Mouse (Mus musculus): ENCODE measurements around the gene Slc1a4.

Gene Slc1a4

DNA sequence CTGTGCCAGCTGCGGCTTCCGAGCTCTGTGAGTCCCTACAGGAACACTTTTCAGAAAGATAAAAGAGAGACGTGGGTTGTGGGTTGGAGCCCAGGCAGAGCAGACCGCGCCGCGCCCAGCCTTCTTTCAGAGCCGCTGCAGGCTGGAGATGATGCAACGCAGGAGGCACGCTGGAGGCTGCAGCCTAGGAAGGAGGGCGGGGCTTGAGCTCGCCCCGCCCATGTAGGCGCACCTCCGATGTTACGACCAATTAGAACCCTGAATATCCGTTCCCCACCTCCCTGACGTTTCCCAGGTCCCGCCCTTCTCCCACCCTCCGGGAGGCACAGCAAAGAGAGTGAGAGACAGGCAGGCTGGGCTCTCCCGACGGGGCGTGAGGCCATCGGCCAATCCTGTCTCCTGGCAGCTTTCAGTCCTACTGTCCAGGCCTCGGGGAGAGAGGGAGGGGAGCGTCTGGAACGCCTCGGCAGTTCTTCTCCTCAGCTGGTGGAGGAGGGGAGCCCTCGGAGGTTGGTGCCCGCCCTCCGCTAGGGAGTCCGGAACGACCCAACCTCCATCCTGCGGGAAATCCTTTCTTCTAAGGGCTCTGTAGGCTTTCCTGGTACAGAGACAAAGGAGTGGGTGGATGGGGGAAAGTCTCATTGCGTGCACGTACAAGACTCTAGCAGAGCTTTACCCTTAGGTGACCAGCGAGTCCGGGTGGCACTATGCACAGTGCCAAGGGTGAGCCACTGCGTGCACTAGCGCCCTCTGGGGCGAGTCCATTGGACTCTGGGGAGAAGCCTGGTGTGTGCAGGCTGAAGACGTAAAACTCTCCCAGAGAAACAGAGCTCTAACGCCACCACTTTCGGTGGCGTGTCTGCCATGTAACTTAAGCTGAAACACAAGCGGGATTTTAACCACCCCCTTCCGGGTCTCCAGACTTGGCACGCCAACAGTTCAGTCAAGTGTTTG lies at the start of gene Slc1a4:
Slc1a4 (minus strand) TSS at position 153 of the 954 bp plus-strand sequence.
- DNase-seq (ENCODE audit: low read depth, low spot score): peak; percentile 92

DNA sequence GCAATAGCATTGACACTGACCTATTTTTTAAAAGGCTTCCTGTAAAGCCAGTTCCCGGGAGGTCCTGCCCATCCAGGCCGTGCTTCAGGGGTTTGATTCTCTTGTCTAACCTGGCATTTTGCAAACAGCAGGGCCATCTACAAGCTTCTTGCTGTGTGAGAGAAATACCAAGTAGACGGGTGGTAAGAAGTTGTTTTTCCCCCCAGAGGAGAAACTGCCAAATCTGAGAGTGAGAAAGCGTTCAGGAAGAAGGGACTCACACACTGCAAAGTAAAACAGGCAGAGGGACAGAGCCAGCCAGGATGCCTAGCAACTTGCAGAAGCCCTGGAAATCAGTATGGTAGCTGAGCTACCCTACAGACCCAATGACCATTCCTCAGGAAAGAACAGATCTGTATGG lies 47.6 kb upstream of the Slc1a4 start:
- no peak for DNase-seq (ENCODE audit: low read depth, low spot score)

DNA sequence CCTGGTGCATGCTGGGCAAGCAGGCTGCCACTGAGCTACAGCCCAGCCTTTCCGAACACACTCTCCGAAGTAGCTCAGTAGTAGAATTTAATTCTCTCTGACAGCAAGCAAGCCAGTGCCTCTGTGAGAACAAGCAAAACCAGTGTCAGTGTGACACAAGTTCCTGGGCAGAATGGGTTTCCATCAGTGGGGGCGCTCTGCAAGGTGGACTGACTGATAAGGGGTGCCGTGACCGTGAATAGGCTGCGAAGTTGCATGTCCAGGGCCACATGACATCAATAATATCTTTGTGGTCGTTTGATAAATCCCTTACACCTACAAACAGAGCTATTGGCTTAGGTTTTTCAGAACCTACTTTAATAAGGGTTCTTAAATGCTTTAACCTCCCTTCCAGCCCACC lies 44.1 kb upstream of the Slc1a4 start:
- DNase-seq (ENCODE audit: low read depth, low spot score): no peak

DNA sequence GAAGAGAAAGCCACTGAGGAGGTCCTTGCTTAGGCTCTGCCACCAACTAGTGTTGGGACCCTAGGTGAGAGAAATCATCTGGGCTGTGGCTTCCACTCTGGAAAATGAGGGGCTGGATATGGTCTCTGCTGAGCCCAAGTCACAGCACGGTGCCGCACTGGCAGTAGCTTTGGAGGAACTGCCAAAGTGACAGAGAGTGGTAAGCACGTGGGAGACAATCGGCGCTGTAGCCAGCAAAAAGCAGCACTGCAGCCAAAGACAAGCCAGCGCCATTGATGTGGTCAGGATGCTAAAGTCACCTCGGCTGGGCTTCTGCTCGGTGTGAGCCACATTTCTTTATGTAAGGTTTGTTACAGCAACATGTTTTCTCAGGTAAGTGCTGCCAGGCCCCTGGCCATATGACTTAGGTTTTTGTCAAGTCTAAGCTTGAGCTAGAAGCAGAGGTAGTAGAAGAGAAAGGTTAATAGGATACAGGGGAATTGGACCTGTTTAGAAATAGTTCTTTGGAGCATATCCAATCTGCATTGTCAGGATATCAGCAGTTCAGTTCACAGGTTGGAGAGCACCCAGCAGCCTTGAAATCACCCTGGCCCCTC lies 40.2 kb upstream of the Slc1a4 start:
- no peak for DNase-seq (ENCODE audit: low read depth, low spot score)

DNA sequence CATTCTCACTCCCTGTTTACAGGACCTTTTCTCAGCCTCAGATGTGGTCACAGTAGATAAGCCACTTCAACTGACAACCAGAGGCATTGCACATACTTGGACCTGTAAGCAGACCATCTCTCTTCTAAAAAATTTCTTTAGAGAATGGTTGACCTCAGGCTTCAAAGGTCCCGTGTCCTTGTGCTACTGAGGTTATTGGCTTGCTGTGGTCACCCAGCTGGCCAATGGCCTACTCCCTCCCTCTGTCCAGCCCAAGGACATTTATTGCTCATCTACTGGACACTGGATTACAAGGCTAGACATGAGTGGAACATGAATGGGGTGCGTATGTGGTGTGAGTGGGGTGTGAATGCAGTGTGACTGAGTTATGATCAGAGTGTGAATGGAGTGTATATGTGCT lies 38.0 kb upstream of the Slc1a4 start:
- DNase-seq (ENCODE audit: low read depth, low spot score): no peak

DNA sequence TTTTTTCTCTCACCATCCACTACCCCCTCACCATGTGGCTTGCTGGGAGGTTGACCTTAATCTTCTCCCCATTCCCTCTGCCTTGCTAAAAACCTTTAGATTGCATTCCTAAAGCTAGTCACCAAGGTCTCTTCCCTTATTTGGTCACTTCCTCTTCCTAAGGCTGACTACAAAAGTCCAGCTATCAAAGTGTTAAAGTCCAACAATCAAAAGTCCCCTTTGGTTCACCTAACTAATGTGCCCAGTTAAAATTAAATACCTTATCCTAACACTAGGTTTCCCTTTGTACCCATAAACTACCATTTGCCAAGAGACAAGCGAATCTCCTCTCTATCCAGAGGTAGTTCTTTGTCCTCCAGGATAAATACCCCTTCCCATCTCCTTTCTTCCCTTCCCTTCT lies 33.9 kb upstream of the Slc1a4 start:
- DNase-seq (ENCODE audit: low read depth, low spot score): no peak

DNA sequence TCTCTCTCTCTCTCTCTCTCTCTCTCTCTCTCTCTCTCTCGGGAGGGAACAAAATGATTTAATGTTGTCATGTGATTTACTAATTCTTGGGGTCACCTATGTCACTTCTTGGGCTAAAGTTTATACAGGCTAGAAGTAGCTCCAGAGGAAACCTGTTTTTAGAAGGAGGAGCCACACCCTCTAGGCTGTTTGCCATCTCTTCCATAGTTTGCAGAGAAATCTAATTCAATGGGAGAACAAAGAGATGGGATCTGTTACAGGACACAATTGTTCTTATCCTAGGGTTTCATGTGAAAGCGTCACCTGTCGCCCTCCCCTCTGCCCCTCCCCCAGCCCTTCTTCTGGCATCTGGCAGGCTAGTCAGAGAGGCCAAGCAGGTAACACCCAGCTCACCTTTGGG lies 28.8 kb upstream of the Slc1a4 start:
- no peak for DNase-seq (ENCODE audit: low read depth, low spot score)

DNA sequence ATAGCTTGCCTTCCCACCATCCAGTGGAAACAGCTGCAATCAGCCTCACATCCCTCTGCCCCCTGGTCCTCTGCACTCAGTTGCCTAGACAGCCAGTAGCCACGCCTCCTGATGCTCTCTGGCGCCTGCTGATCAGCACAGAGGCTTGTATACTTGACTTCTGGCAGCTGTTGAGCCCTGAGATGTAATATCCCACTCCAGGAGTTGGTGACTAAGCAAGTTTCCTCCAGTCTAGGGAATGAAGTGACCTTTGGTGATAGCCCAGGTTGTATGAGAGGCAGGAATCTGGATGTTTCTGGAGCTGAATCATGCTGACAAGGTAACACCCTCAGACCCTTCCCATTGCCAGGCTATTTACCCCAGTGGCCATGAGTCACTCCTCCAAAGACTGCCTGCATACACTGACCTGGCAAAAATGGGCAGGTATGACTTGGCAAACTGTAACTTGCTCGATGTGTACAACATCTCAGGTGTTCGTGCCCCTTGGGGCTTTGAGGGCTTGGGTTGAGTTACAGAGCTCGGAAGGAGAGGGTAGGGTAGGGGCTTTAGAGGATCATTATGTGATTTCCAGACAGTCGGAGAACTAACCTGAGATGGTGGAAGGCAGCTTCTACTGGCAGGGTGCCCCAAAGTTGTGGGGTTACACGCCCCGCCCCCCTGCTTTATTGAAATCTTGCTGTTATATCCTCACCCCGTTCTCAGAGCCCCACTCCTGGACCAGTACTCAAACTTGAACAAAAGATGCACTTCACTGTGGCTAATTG lies 25.4 kb upstream of the Slc1a4 start:
- DNase-seq (ENCODE audit: low read depth, low spot score): no peak

DNA sequence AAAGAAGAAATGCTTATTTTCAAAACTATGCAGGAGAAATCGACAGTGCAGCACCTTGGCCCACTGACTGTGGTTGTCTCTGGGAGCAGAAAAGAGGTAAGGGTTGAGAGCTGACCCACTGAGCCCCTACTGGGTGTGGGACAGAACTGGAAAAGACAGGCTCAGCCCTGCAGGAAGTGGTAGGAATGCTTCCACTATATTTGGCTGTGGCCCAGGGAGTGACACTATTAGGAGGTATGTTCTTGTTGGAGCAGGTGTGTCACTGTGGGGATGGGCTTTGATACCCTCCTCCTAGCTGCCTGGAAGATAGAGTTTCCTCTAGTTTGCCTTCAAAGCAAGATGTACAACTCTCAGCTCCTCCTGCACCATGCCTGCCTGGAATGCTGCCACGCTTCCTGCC lies 16.0 kb upstream of the Slc1a4 start:
- no peak for DNase-seq (ENCODE audit: low read depth, low spot score)

DNA sequence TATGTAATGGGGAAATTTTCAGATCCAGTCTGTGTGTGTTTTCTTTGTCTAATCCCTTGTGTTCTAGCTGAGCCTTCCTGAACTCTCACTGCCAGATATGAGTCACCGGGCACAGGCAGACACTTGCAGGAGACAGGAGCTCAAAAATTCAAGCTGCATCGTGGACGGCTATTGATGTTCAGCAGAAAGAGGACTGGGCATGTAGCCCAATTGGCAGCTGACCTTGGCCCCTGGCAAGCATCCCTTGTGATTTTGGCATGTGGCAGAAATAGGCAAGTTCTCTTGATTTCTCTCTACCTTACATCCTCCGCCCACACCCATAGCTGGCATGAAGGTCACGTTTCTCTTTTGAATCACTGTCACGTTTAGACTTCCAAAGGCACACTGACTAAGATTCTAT lies 15.0 kb upstream of the Slc1a4 start:
- DNase-seq (ENCODE audit: low read depth, low spot score): no peak

DNA sequence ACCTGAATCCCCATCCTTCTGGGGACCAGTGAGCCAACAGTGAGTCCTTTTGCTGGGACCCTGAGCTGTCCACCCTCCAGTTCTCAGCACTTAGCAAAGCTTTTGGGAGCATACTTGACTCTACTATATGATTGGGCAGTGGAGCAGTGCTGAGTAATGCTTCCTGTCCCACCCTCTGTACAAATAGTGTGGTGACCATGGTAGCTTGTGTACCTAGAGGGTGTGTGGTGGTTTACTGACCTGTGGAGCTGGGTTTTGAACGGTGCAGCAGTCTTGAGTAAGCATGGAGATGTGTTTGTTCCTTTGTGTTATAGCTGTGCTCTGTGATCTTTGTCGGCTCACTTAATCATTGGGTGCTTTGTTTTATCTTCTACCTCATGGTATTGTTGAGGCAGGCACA lies 13.9 kb upstream of the Slc1a4 start:
- no peak for DNase-seq (ENCODE audit: low read depth, low spot score)

DNA sequence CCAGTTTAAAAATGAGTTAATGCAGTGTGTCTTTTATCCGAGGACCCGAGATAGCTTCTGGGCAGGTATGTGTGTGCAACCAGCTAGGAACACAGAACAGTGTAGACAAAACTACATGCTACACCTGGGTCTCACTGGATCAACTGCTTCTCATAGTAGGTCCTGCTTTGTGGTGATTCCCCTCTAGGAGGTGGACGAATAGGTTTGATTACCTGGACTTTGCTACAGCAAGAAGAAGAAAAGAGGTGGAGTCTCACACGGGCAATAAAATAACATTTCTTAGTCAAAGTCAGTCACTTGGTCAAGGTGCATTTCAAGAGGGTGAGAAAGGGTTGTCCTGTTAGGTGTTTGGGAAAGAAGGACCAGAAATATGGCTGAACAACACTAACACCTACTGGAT lies 11.4 kb upstream of the Slc1a4 start:
- no peak for DNase-seq (ENCODE audit: low read depth, low spot score)

DNA sequence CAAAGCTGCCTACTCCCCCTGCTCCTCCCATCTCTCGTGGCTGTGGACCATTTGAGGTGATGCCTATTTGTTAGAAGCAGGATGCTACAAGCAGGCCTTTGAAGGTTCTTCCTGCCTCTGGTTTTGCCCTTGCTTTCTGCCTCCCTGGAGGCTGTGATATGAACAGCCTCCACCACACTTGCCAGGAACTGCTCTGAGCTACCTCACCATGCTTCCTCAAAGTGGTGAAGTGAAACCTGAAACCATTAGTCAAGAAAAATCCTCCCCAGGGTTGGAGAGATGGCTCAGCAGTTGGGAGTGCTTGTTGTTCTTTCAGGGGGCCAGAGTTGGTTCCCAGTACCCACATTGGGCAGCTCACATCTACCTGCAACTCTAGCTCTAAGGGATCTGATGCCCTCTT lies 9.1 kb upstream of the Slc1a4 start:
- no peak for DNase-seq (ENCODE audit: low read depth, low spot score)

DNA sequence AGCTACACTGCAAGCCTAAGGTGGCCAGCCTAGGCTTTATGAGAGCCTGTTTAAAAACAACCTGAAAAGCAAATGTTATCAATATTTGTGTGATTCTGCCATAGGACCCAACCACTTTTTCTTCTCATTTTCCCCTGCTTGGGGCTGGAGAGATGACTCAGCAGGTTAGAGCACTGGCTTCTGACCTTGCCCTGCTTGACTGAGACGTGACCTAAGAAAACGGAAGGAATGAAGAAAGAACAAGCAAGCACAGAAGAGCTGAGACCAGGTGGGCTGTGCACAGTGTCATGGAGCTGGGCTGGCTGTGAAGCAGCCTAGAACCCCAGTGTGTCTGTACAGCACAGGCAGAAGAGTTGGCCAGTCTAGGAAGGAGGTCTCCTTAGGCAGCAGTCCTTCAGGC lies 6.2 kb upstream of the Slc1a4 start:
- no peak for DNase-seq (ENCODE audit: low read depth, low spot score)

DNA sequence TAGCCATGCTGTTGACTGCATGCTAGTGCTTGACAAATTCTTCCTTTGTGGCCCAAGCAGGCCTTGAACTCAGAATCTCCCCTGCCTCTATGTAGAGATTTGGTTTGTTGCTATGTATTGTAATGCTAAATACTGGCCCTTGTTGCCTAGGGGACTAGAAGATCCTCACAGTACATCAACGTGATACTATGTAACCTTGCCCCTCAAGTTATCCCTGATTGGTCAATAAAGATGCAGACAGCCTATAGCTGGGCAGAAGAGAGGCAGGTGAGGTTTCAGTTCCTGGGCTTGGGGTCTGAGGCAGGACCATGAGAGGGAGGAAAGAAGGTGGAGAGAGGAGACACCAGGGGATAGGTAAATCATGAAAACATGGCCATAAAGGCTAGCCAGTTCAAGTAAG lies 1.8 kb upstream of the Slc1a4 start:
- no peak for DNase-seq (ENCODE audit: low read depth, low spot score)

DNA sequence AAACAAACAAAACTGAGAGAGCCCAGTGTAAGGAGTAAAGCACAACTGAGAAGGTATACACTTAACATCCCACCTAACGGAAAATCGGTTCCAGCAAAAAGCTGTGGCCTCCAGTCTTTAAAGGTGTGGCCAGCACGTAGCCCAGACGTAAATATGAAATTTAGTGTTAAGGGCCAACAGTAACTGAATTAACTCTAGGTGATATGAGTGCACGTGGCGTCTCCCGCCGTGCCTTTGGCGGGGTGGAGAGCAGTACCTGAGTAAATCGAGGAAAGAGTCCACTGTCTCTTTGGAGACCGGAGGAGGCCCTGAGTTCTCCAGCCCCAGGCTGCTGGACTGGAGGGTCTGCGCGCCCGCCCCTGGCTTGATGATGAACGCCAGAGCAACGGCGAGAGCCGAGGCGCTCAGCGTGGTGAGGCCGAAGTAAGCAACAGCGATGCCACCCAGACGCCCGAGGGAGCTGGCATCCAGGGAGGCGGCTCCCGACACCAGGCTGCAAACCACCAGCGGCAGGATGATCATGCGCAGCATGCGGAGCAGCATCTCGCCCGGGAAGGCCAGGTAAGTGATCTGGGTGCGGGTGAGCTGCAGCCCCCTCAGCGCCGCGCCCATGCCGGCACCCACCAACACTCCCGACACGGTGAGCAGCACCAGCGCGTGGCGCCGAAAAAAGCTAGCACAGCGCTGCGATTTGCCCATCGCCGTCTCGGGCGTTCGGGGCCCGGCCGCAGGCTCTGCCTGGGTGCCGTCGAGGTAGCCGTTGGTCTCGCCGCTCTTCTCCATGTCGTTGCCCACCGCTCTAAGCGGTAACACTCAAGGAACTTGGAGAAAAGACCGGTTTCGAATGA lies 599 bp downstream of the Slc1a4 start:
- DNase-seq (ENCODE audit: low read depth, low spot score): no peak

DNA sequence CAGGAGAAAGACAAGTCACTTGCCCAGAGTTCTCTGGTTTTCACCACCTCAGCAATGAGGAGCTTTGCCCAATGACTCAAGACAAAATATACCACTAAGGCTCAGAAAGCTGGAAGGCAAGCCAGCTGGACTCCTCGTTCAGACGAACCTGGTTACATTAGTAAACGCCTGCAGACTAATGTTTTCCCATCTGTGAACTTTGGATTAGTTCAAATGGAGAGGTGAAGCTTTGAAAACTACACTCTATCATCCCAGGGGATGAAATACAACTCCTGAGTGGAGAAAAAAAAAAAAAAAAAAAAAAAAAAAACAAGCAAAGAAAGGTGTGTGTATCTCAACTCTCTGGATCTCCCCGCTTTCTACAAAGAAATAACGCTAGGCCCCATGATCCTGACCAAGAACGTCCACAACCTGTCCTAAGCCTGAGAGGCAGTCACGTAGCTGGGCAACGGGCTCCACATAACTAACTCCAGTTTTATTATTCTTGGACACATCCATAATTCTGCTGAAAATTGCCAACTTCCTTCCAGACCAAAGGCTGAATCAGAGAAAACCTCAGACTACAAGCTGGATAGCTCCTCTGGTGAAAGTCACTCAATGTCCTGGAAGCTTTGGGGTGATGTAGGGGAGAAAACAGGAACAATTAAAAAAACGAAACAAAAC lies 1.4 kb downstream of the Slc1a4 start:
- no peak for DNase-seq (ENCODE audit: low read depth, low spot score)

DNA sequence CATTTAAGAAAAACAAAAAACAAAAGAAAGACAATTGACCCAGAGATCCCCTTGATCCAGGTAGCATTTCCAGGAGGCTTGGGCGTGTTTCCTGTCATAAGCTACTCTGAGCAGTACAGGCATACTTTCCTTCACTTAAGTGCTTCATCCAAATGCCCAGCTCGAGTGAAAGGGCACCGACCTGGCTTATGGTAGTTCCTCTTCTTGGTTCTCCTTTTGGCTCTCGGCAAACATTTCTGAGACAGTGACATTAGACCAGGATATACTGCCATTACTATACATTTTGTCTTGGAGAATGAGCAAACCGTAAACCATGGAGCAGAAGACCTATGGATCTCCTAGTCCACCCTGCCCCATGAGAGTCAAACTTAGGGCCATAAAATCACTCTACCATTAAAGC lies 2.8 kb downstream of the Slc1a4 start:
- DNase-seq (ENCODE audit: low read depth, low spot score): no peak

DNA sequence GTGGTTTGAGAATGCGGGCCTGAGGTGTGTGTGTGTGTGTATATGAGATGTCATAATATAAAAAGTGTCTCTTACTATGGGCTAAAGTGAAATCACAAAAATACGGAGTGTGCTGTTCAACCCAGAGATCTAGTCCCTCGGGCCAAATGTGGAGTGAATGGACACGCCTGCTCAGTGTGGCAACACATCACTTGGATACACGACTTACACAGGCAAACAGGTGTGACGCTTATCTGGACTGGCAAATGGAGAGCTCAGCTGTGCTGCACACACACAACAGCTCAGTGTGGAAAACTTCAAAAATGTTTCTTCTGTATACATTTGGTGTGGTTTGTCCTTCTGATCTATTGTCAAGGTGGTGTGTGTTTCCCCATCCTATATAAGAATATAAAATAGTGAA lies 3.7 kb downstream of the Slc1a4 start:
- DNase-seq (ENCODE audit: low read depth, low spot score): no peak

DNA sequence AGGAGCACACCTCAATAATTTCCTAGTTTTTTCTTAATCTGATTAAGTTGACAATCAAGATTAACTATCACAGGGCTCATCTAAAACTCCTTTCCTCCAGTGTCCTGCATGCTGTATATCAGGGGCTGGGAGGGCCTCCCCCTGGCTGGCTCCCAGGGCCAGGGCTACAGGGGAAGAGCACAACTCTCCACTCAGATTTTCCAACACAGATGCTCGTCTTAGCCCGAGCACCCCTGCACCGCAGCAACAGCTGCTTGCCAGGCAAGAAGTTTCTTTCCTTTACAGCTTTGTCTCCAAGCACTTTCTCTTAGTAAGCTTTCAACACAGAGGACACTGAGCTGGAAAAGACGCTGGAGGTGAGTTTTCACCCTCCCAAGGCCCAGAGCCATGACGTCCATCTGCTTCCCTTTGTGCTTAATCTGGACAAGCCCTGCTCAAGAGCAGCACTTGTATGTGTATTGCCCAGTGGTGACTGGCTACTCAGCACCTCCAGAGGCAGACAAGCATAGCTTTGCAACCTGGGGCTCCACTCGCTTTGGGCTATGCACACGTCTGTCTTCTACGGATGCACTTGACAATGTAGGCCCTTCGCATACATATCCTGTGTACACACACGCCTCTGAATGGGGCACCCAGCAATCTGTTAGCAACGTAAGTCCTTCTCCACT lies 6.1 kb downstream of the Slc1a4 start:
- DNase-seq (ENCODE audit: low read depth, low spot score): no peak
